Mouse (Mus musculus) forebrain, embryonic 15.5 days (tissue): ENCODE measurements around the gene BC005537. TPM values are rescaled to one million over a fixed set of nuclear protein-coding genes. Genes with fewer than 3 reads are reported as not detected.

Experiments used
- ATAC-seq: fragments of 200-750 bp; cut with Nextera tagmentation; replicated peaks from 2 replicates; pipeline ENCODE4 v1.8.0; 2017; ENCODE audit warnings: mild to moderate bottlenecking, moderate TSS enrichment, moderate library complexity
- H3K27ac ChIP-seq: fragments of 300-500 bp; sonication (generic); replicated peaks from 2 replicates; pipeline ENCODE4 v1.5.1; 2015; ENCODE audit warnings: mild to moderate bottlenecking, inconsistent platforms
- H3K27me3 ChIP-seq: fragments of 300-500 bp; sonication (generic); 2 replicates; pipeline ENCODE4 v1.6.1; 2015; ENCODE audit warnings: inconsistent platforms
- H3K36me3 ChIP-seq: fragments of 300-500 bp; sonication (generic); 2 replicates; pipeline ENCODE4 v1.6.1; 2015; ENCODE audit warnings: mild to moderate bottlenecking, inconsistent platforms
- H3K4me1 ChIP-seq: fragments of 300-500 bp; sonication (generic); 2 replicates; pipeline ENCODE4 v1.6.1; 2015; ENCODE audit warnings: inconsistent platforms
- H3K4me2 ChIP-seq: fragments of 300-500 bp; sonication (generic); replicated peaks from 2 replicates; pipeline ENCODE4 v1.6.1; 2015; ENCODE audit warnings: mild to moderate bottlenecking, inconsistent platforms
- H3K4me3 ChIP-seq: fragments of 300-500 bp; sonication (generic); 2 replicates; pipeline ENCODE4 v1.5.1; 2015; ENCODE audit warnings: mild to moderate bottlenecking, inconsistent platforms
- H3K9ac ChIP-seq: fragments of 300-500 bp; sonication (generic); replicated peaks from 2 replicates; pipeline ENCODE4 v1.6.1; 2015; ENCODE audit warnings: mild to moderate bottlenecking, inconsistent platforms
- H3K9me3 ChIP-seq: fragments of 300-500 bp; sonication (generic); 2 replicates; pipeline ENCODE4 v1.6.1; 2016; ENCODE audit warnings: inconsistent platforms
- WGBS: fragments of 180-500 bp; shearing (Covaris S2); methylation state at CpG from one replicate; pipeline ENCODE4 v1.1.7; 2015; ENCODE audit warnings: mixed read lengths; 5-methylcytosine and 5-hydroxymethylcytosine counted together
- polyA plus RNA-seq: library from polyadenylated mRNA; unstranded; fragments of >200 nt; fragmentation: Nextera tagmentation; extraction: Ambion mirVana; gene quantifications from 2 replicates; pipeline ENCODE4 v1.2.1, GENCODE M21; 2015

BC005537 gene
- polyA plus RNA-seq, 1 experiment from 2014 or later: 30.8 TPM

- peak overlapping the region; percentile 96 for H3K9ac ChIP-seq
- no peaks in the 10 kb centered on the region for H3K9me3 ChIP-seq
- under 1% methylated on average over 26 of the region's 26 CpGs for WGBS
- H3K27me3 ChIP-seq: no peaks in the 10 kb centered on the region
- peaks cover 6% of the 10 kb centered on the region for H3K36me3 ChIP-seq
- H3K4me1 ChIP-seq: peaks cover 36% of the 10 kb centered on the region
- peak overlapping the region; percentile 90 for H3K4me2 ChIP-seq
- ATAC-seq: no peak
- peak overlapping the region; percentile 98 for H3K4me3 ChIP-seq
- peak overlapping the region; percentile 100 for H3K27ac ChIP-seq
Observed at GRCm38 (mm10) chr13:24802131-24802691, 754 bp downstream of the BC005537 start.

GRCm38 (mm10) chr13:24803196-24803595 lies 1.7 kb downstream of the BC005537 start:
- no peak for ATAC-seq
- peak overlapping the region; percentile 96; the same call in 1 of the 2 replicates for H3K9ac ChIP-seq

GRCm38 (mm10) chr13:24806079-24806478 lies 4.6 kb downstream of the BC005537 start:
- H3K9me3 ChIP-seq: no peaks in the 10 kb centered on the region
- H3K27me3 ChIP-seq: no peaks in the 10 kb centered on the region
- ATAC-seq: no peak
- no peak overlapping the region for H3K4me3 ChIP-seq
- no peak overlapping the region for H3K4me2 ChIP-seq
- H3K27ac ChIP-seq: no peak overlapping the region
- H3K36me3 ChIP-seq: peaks cover 37% of the 10 kb centered on the region
- H3K4me1 ChIP-seq: peaks cover 28% of the 10 kb centered on the region
- no peak overlapping the region for H3K9ac ChIP-seq

More at GRCm38 (mm10) chr13:24803196-24803595, 1.7 kb downstream of the BC005537 start:
- Histone ChIP-seq H3K36me3 (peaks cover 13% of the 10 kb centered on the region), H3K27ac (no peak overlapping the region), H3K9me3 (no peaks in the 10 kb centered on the region), H3K4me1 (peaks cover 36% of the 10 kb centered on the region), H3K27me3 (no peaks in the 10 kb centered on the region), H3K4me2 (peak overlapping the region; percentile 90), H3K4me3 (peak overlapping the region; percentile 98)
- WGBS: 9% methylated on average over 2 of the region's 2 CpGs

- 95% methylated on average over 2 of the region's 2 CpGs for WGBS
- ATAC-seq: no peak
- Histone ChIP-seq H3K4me3 (no peak overlapping the region), H3K4me1 (no peaks in the 10 kb centered on the region), H3K27ac (no peak overlapping the region), H3K27me3 (no peaks in the 10 kb centered on the region), H3K4me2 (no peak overlapping the region), H3K36me3 (peaks cover 65% of the 10 kb centered on the region), H3K9ac (no peak overlapping the region), H3K9me3 (no peaks in the 10 kb centered on the region)
Observed at GRCm38 (mm10) chr13:24812521-24812920, 11.1 kb downstream of the BC005537 start.

GRCm38 (mm10) chr13:24814616-24815015 lies 13.2 kb downstream of the BC005537 start:
- WGBS: 87% methylated on average over 1 of the region's 1 CpGs
- H3K4me1 ChIP-seq: no peaks in the 10 kb centered on the region
- no peaks in the 10 kb centered on the region for H3K27me3 ChIP-seq
- no peak overlapping the region for H3K4me2 ChIP-seq
- H3K4me3 ChIP-seq: no peak overlapping the region
- no peak overlapping the region for H3K27ac ChIP-seq
- H3K9ac ChIP-seq: no peak overlapping the region
- H3K9me3 ChIP-seq: no peaks in the 10 kb centered on the region
- peaks cover 51% of the 10 kb centered on the region for H3K36me3 ChIP-seq
- no peak for ATAC-seq

- WGBS: 79% methylated on average over 4 of the region's 4 CpGs
- peak; percentile 77 for ATAC-seq
- H3K4me3 ChIP-seq: no peak overlapping the region
- H3K27ac ChIP-seq: no peak overlapping the region
- no peak overlapping the region for H3K9ac ChIP-seq
- no peak overlapping the region for H3K4me2 ChIP-seq
- H3K27me3 ChIP-seq: no peaks in the 10 kb centered on the region
- no peaks in the 10 kb centered on the region for H3K4me1 ChIP-seq
- no peaks in the 10 kb centered on the region for H3K9me3 ChIP-seq
- H3K36me3 ChIP-seq: peaks cover 34% of the 10 kb centered on the region
Observed at GRCm38 (mm10) chr13:24816125-24817092, 15.0 kb downstream of the BC005537 start.

- Histone ChIP-seq H3K9ac (no peak overlapping the region), H3K4me3 (no peak overlapping the region), H3K27ac (no peak overlapping the region), H3K9me3 (no peaks in the 10 kb centered on the region), H3K4me2 (no peak overlapping the region), H3K36me3 (peaks cover 5% of the 10 kb centered on the region), H3K27me3 (no peaks in the 10 kb centered on the region), H3K4me1 (no peaks in the 10 kb centered on the region)
- no peak for ATAC-seq
- 85% methylated on average over 1 of the region's 1 CpGs for WGBS
Observed at GRCm38 (mm10) chr13:24819931-24820330, 18.5 kb downstream of the BC005537 start.

- Histone ChIP-seq H3K27ac (no peak overlapping the region), H3K4me3 (no peak overlapping the region), H3K4me1 (no peaks in the 10 kb centered on the region), H3K4me2 (no peak overlapping the region), H3K27me3 (no peaks in the 10 kb centered on the region), H3K9ac (no peak overlapping the region), H3K9me3 (no peaks in the 10 kb centered on the region), H3K36me3 (no peaks in the 10 kb centered on the region)
- no peak for ATAC-seq
- WGBS: 87% methylated on average over 16 of the region's 16 CpGs
Observed at GRCm38 (mm10) chr13:24822663-24823343, 21.3 kb downstream of the BC005537 start.

GRCm38 (mm10) chr13:24824647-24825046 lies 23.2 kb downstream of the BC005537 start:
- Histone ChIP-seq H3K27ac (no peak overlapping the region), H3K27me3 (no peaks in the 10 kb centered on the region), H3K4me1 (no peaks in the 10 kb centered on the region), H3K4me2 (no peak overlapping the region), H3K4me3 (no peak overlapping the region), H3K9ac (no peak overlapping the region), H3K9me3 (no peaks in the 10 kb centered on the region), H3K36me3 (no peaks in the 10 kb centered on the region)
- WGBS: 91% methylated on average over 4 of the region's 4 CpGs
- no peak for ATAC-seq

GRCm38 (mm10) chr13:24825587-24825986 lies 24.1 kb downstream of the BC005537 start:
- H3K4me3 ChIP-seq: no peak overlapping the region
- no peak for ATAC-seq
- peaks cover 2% of the 10 kb centered on the region; the same call in 1 of the 2 replicates for H3K4me1 ChIP-seq
- 95% methylated on average over 4 of the region's 4 CpGs for WGBS
- no peak overlapping the region for H3K27ac ChIP-seq
- no peaks in the 10 kb centered on the region for H3K36me3 ChIP-seq
- no peak overlapping the region for H3K4me2 ChIP-seq
- H3K27me3 ChIP-seq: no peaks in the 10 kb centered on the region
- no peak overlapping the region for H3K9ac ChIP-seq
- no peaks in the 10 kb centered on the region for H3K9me3 ChIP-seq

- no peak for ATAC-seq
- H3K9ac ChIP-seq: no peak overlapping the region
- H3K4me3 ChIP-seq: no peak overlapping the region
- no peak overlapping the region for H3K4me2 ChIP-seq
- H3K27ac ChIP-seq: no peak overlapping the region
- no peaks in the 10 kb centered on the region for H3K27me3 ChIP-seq
- H3K36me3 ChIP-seq: no peaks in the 10 kb centered on the region
- no peaks in the 10 kb centered on the region for H3K9me3 ChIP-seq
- 78% methylated on average over 7 of the region's 7 CpGs for WGBS
- peaks cover 5% of the 10 kb centered on the region; the same call in 1 of the 2 replicates for H3K4me1 ChIP-seq
Observed at GRCm38 (mm10) chr13:24826116-24826515, 24.7 kb downstream of the BC005537 start.
